Mouse (Mus musculus) liver, adult 2 months (tissue): ENCODE measurements around the gene Gdf10. TPM values are rescaled to one million over a fixed set of nuclear protein-coding genes. Genes with fewer than 3 reads are reported as not detected.

ENCODE experiments used
- DNase-seq: peaks from one replicate; pipeline ENCODE4 v3.0.0-alpha.2; 2011; ENCODE audit warnings: low read depth, low spot score; ENCODE audit errors: extremely low read depth
- H3K27ac ChIP-seq: fragments of 200-500 bp; replicated peaks from 2 replicates; pipeline ENCODE4 v1.5.1; 2012; ENCODE audit warnings: low read depth, mild to moderate bottlenecking, control low read depth, inconsistent platforms, low read length; ENCODE audit not compliant: insufficient read depth
- H3K27me3 ChIP-seq: fragments of 200-500 bp; 2 replicates; pipeline ENCODE4 v1.6.1; 2012; ENCODE audit warnings: mild to moderate bottlenecking, moderate library complexity, low read length, inconsistent platforms; ENCODE audit not compliant: control insufficient read depth, insufficient read depth
- H3K36me3 ChIP-seq: fragments of 200-500 bp; 2 replicates; pipeline ENCODE4 v1.6.1; 2012; ENCODE audit warnings: low read length, inconsistent platforms; ENCODE audit not compliant: control insufficient read depth, insufficient read depth
- H3K4me1 ChIP-seq: fragments of 200-500 bp; 2 replicates; pipeline ENCODE4 v1.6.1; 2011; ENCODE audit warnings: low read length; ENCODE audit not compliant: control insufficient read depth, insufficient read depth
- H3K4me3 ChIP-seq: fragments of 200-500 bp; 2 replicates; pipeline ENCODE4 v1.5.1; 2011; ENCODE audit warnings: low read depth, mild to moderate bottlenecking, control low read depth, low read length, moderate library complexity; ENCODE audit not compliant: insufficient read depth
- H3K79me2 ChIP-seq: fragments of 200-500 bp; 2 replicates; pipeline ENCODE4 v1.6.1; 2012; ENCODE audit warnings: inconsistent platforms, mild to moderate bottlenecking, low read length, moderate library complexity; ENCODE audit not compliant: control insufficient read depth, insufficient read depth
- H3K9ac ChIP-seq: fragments of 200-500 bp; 2 replicates; pipeline ENCODE4 v1.6.1; 2012; ENCODE audit warnings: low read depth, mild to moderate bottlenecking, control low read depth, inconsistent platforms, low read length
- CTCF ChIP-seq: fragments of 200-500 bp; IDR thresholded peaks from 2 replicates; pipeline ENCODE4 v1.5.1; 2011; ENCODE audit warnings: low read depth, low read length, control low read depth
- POLR2A ChIP-seq: fragments of 200-500 bp; IDR thresholded peaks from 2 replicates; pipeline ENCODE4 v1.6.1; 2011; ENCODE audit warnings: low read length, control low read depth; ENCODE audit not compliant: insufficient read depth; ENCODE audit errors: extremely low read depth
- WGBS: fragments of 180-500 bp; shearing (Covaris S2); methylation state at CpG from one replicate; pipeline ENCODE4 v1.1.7; 2018; 5-methylcytosine and 5-hydroxymethylcytosine counted together
- polyA plus RNA-seq: library from polyadenylated mRNA; depleted of rRNA; stranded (reverse); fragments of >200 nt; gene quantifications from 2 replicates; pipeline ENCODE4 v1.2.3, GENCODE M21; 2012
- total RNA-seq: library from RNA; depleted of rRNA; stranded (reverse); fragments of >200 nt; gene quantifications from 2 replicates; pipeline ENCODE4 v1.2.3, GENCODE M21; 2014

The Gdf10 gene
- total and polyA plus RNA-seq, 2 experiments, result 0.92 to 3.1 TPM

DNA sequence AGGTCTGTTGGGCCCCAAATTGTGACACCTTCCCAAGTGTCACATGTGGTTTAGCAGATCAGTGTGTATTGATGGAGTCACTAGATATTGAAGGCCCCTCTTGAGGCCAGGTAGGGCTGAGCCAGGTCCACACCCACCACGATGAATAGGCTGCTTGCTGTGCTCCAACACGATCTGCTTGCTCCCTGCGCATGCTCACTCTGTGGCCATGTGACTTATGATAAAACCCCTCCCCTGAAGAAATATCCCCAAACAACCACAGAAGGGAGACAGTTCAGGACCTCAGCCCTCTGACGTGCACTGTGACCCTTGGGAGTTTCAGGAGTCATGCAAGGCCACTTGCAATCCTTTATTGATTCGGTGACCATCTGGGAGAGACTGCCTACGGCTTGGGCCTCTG is 22.7 kb downstream of the Gdf10 start:
- no peak for DNase-seq
- Histone ChIP-seq H3K36me3 (no peaks in the 10 kb centered on the region), H3K27me3 (no peaks in the 10 kb centered on the region), H3K27ac (no peak overlapping the region), H3K4me1 (no peaks in the 10 kb centered on the region), H3K9ac (no peak overlapping the region), H3K4me3 (no peak overlapping the region), H3K79me2 (no peaks in the 10 kb centered on the region)
- TF ChIP-seq POLR2A, result no peak
- no peak for TF ChIP-seq CTCF
- 54% methylated on average over 6 of the region's 6 CpGs for WGBS

GRCm38 (mm10) chr14:33952233-33952981 is 29.0 kb downstream of the Gdf10 start:
- TF ChIP-seq CTCF (no peak), POLR2A (no peak)
- H3K4me3 ChIP-seq, result no peak overlapping the region
- no peak overlapping the region for H3K9ac ChIP-seq
- no peaks in the 10 kb centered on the region for H3K4me1 ChIP-seq
- H3K36me3 ChIP-seq, result no peaks in the 10 kb centered on the region
- DNase-seq, result no peak
- no peak overlapping the region for H3K27ac ChIP-seq
- 42% methylated on average over 6 of the region's 6 CpGs for WGBS
- H3K79me2 ChIP-seq, result no peaks in the 10 kb centered on the region
- no peaks in the 10 kb centered on the region for H3K27me3 ChIP-seq

GRCm38 (mm10) chr14:33953761-33954160 is 30.4 kb downstream of the Gdf10 start, which contains the start of gene Rbp3:
TSS of gene Rbp3 (plus strand) at chr14:33954003.
- no peaks in the 10 kb centered on the region for H3K27me3 ChIP-seq
- H3K27ac ChIP-seq, result no peak within 1 kb of the TSS
- WGBS, result 82% methylated on average over 5 of the region's 5 CpGs
- no peaks in the 10 kb centered on the region for H3K79me2 ChIP-seq
- H3K9ac ChIP-seq, result no peak within 1 kb of the TSS
- no peaks in the 10 kb centered on the region for H3K4me1 ChIP-seq
- no peaks in the 10 kb centered on the region for H3K36me3 ChIP-seq
- no peak for DNase-seq
- H3K4me3 ChIP-seq, result no peak within 1 kb of the TSS
- TF ChIP-seq POLR2A (no peak), CTCF (no peak)

GRCm38 (mm10) chr14:33956055-33956454 is 32.7 kb downstream of the Gdf10 start:
- no peak for TF ChIP-seq CTCF
- TF ChIP-seq POLR2A, result no peak
- Histone ChIP-seq H3K4me1 (no peaks in the 10 kb centered on the region), H3K36me3 (no peaks in the 10 kb centered on the region), H3K4me3 (no peak overlapping the region), H3K9ac (no peak overlapping the region), H3K27me3 (no peaks in the 10 kb centered on the region), H3K79me2 (no peaks in the 10 kb centered on the region), H3K27ac (no peak overlapping the region)
- WGBS, result 68% methylated on average over 13 of the region's 13 CpGs
- DNase-seq, result no peak

DNA sequence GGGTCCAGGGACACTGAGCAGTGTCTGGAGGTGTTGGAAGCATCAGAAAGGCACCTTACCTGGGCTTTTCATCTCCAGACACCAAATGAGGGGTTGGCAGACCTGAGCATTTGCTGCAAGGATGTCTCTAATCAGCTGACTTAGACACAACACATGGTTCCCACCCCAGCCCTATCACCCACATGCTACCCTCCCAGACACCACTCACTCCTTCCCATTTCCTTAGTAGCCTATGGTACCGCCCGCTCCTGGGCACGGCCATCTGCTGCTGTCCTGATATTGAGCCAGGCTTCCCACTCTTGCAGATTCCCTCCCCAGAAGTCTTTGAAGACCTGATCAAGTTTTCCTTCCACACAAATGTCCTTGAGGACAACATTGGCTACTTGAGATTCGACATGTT is 34.8 kb downstream of the Gdf10 start:
- TF ChIP-seq CTCF (no peak), POLR2A (no peak)
- WGBS, result 83% methylated on average over 4 of the region's 4 CpGs
- H3K36me3 ChIP-seq, result no peaks in the 10 kb centered on the region
- no peaks in the 10 kb centered on the region for H3K79me2 ChIP-seq
- no peak overlapping the region for H3K27ac ChIP-seq
- no peak overlapping the region for H3K4me3 ChIP-seq
- no peak for DNase-seq
- no peak overlapping the region for H3K9ac ChIP-seq
- H3K4me1 ChIP-seq, result no peaks in the 10 kb centered on the region
- no peaks in the 10 kb centered on the region for H3K27me3 ChIP-seq

DNA sequence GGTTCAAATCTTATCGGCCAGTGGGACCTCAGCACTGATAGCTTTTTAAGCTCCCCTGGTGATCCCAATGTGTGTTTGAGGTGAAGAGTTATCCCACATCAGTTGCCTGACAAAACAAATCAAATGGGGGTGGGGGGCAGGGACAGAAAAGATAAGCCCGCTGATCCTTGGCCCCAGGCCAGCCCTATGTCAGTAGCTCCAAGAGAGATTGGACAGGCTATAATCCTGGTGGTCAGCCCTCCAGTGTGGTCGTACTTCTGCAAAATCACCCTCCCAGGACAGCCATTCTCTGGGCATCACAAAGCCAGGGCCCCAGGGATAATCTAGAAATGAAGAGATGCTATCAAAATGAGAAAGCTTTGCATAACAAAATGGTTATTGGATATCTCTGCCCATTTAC is 35.5 kb downstream of the Gdf10 start:
- no peaks in the 10 kb centered on the region for H3K79me2 ChIP-seq
- H3K4me3 ChIP-seq, result no peak overlapping the region
- no peaks in the 10 kb centered on the region for H3K27me3 ChIP-seq
- no peaks in the 10 kb centered on the region for H3K36me3 ChIP-seq
- H3K4me1 ChIP-seq, result no peaks in the 10 kb centered on the region
- H3K27ac ChIP-seq, result no peak overlapping the region
- no peak overlapping the region for H3K9ac ChIP-seq
- TF ChIP-seq POLR2A (no peak), CTCF (no peak)
- DNase-seq, result no peak
- WGBS, result 13% methylated on average over 3 of the region's 3 CpGs
